Mouse (Mus musculus) forebrain, embryonic 13.5 days (tissue): ENCODE results near the gene Kctd18. TPM values are rescaled to one million over a fixed set of nuclear protein-coding genes. Genes with fewer than 3 reads are reported as not detected.
A peak's percentile ranks its signal among the peaks of the same experiment; 100 is the strongest.
"Not testable (repeated sequence)": the region's sequence is repeated elsewhere in the genome, so short reads cannot be mapped to it uniquely, and the experiment has no call there.

Source experiments
- ATAC-seq: fragments of 200-750 bp; cut with Nextera tagmentation; 2 replicates; pipeline ENCODE4 v1.8.0; 2017
- H3K27ac ChIP-seq: fragments of 300-500 bp; sonication (generic); 2 replicates; pipeline ENCODE4 v1.5.1; 2015; ENCODE audit warnings: inconsistent platforms, mild to moderate bottlenecking, moderate library complexity
- H3K27me3 ChIP-seq: fragments of 300-500 bp; sonication (generic); 2 replicates; pipeline ENCODE4 v1.6.1; 2015; ENCODE audit warnings: mild to moderate bottlenecking, inconsistent platforms
- H3K36me3 ChIP-seq: fragments of 300-500 bp; sonication (generic); 2 replicates; pipeline ENCODE4 v1.6.1; 2015; ENCODE audit warnings: mild to moderate bottlenecking, inconsistent platforms; ENCODE audit not compliant: poor library complexity, severe bottlenecking
- H3K4me1 ChIP-seq: fragments of 300-500 bp; sonication (generic); 2 replicates; pipeline ENCODE4 v1.6.1; 2015; ENCODE audit warnings: inconsistent platforms
- H3K4me2 ChIP-seq: fragments of 300-500 bp; sonication (generic); 2 replicates; pipeline ENCODE4 v1.6.1; 2015; ENCODE audit warnings: inconsistent platforms, mild to moderate bottlenecking, moderate library complexity
- H3K4me3 ChIP-seq: fragments of 300-500 bp; sonication (generic); 2 replicates; pipeline ENCODE4 v1.5.1; 2015; ENCODE audit warnings: mild to moderate bottlenecking, inconsistent platforms
- H3K9ac ChIP-seq: fragments of 300-500 bp; sonication (generic); 2 replicates; pipeline ENCODE4 v1.6.1; 2015; ENCODE audit warnings: mild to moderate bottlenecking, inconsistent platforms
- H3K9me3 ChIP-seq: fragments of 300-500 bp; sonication (generic); replicated peaks from 2 replicates; pipeline ENCODE4 v1.6.1; 2016; ENCODE audit warnings: inconsistent platforms
- WGBS: fragments of 180-500 bp; shearing (Covaris S2); methylation state at CpG from one replicate; pipeline ENCODE4 v1.1.7; 2015; 5-methylcytosine and 5-hydroxymethylcytosine counted together
- polyA plus RNA-seq: library from polyadenylated mRNA; unstranded; fragments of >200 nt; fragmentation: Nextera tagmentation; extraction: Ambion mirVana; gene quantifications from 2 replicates; pipeline ENCODE4 v1.2.1, GENCODE M21; 2015

The Kctd18 gene
- polyA plus RNA-seq, 1 experiment from 2014 or later: 23.7 TPM

DNA sequence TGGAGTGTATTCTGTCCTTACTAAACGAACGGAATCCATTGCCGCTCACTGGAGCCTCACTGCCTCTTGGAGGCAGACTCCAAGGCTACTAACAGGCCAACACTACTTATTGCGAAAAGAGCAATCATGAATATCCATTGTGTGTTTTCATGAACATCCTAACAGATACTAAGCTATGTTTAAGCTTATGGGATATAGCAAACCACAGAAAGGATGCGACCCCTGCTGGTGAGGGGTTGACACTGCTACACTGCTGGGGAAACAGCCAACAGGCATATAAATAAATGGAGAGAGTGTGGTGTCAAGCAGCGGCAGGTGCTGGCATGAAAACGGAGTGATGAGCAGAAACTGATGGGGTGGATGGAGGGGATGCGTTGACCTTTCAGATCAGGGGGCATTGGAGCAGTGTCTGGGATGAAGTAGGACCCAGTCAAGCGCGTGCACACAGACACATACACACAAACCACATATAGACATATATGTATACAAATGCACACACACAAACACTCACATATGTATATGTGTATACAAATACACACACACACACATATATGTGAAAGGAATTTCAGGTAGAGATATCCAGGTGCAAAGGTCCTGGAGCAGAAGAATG, 12.5 kb upstream of the Kctd18 start:
- H3K4me2 ChIP-seq: no peak overlapping the region
- H3K9me3 ChIP-seq: no peaks in the 10 kb centered on the region
- WGBS: 61% methylated on average over 10 of the region's 10 CpGs
- no peak overlapping the region for H3K9ac ChIP-seq
- H3K27me3 ChIP-seq: no peaks in the 10 kb centered on the region
- peak; percentile 80 for ATAC-seq
- no peak overlapping the region for H3K4me3 ChIP-seq
- no peaks in the 10 kb centered on the region for H3K36me3 ChIP-seq
- no peak overlapping the region for H3K27ac ChIP-seq
- peaks cover 12% of the 10 kb centered on the region for H3K4me1 ChIP-seq

DNA sequence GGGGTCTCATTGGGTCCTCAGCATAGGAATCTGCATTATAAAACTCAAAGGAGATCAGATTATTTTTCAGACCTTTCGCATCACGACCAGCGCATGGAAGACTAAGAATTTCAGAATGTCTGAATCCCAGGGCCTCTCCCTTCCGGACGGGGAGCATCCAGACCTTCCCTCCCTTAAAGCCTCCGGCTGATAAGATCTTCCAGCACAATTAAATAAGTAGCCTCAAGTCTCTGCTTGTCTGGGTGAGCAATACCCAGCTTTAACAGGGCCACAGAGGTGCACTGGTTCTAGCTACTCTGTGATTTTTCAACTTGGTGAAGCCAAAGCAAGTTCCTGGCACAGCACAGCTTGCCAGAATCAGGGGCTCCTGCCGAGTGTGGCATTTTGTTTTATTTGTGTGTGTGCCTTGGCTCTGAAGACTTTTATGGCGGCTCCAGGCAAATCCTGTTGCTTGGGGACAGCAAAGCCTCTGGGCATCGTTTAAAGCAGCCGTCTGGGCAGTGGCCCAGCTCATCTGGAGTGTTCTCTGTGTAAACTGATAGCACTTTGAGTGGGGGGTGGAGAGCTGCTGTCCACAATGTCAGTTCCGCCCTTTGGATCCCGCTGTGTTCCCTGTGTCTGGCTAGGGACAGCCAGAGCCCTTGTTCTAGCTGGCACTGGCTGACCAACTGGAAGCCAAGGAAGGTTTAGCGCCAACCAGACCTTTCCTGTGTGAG, 11.6 kb upstream of the Kctd18 start:
- H3K4me1 ChIP-seq: peaks cover 12% of the 10 kb centered on the region

DNA sequence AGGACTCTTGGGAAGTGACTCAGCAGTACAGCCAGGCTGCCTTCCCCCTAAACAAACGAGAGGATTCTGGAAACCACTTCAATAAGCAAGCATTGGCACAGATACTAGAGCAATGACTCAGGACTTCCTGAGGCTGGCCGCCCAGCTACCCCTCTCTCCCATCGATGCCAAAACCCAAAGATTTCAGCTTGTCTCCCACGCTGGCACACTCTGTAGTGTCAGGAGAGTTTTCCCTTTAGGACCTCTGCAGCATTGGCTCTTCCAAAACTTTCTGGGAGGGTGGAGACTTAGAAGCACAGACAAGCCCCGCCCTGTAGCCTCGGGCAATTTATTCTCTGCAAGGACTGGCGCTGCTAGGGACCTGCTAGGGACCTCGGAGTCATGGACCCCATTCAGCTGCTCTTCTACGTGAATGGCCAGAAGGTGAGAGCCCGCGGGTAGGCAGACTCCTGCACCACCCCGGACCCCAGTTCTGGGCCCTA, 10.9 kb upstream of the Kctd18 start, which contains the start of gene Aox1:
Aox1 (plus strand) TSS at position 296 of the 482 bp plus-strand sequence.
- Histone ChIP-seq H3K36me3 (peaks cover under 1% of the 10 kb centered on the region), H3K27me3 (no peaks in the 10 kb centered on the region), H3K9me3 (no peaks in the 10 kb centered on the region), H3K4me1 (peaks cover 12% of the 10 kb centered on the region), H3K4me3 (no peak within 1 kb of the TSS), H3K27ac (no peak within 1 kb of the TSS), H3K4me2 (peak within 1 kb of the TSS; percentile 24), H3K9ac (no peak within 1 kb of the TSS)
- ATAC-seq: 0 out of 2 replicates have a peak, but pooled peaks have one; percentile 56
- WGBS: 19% methylated on average over 12 of the region's 12 CpGs

More for the DNA sequence above, 11.6 kb upstream of the Kctd18 start:
- no peaks in the 10 kb centered on the region for H3K27me3 ChIP-seq
- no peak overlapping the region for H3K27ac ChIP-seq
- no peaks in the 10 kb centered on the region for H3K36me3 ChIP-seq
- H3K4me3 ChIP-seq: no peak overlapping the region
- ATAC-seq: peak; percentile 50; the same call in 1 of the 2 replicates
- no peak overlapping the region for H3K9ac ChIP-seq
- H3K9me3 ChIP-seq: no peaks in the 10 kb centered on the region
- 43% methylated on average over 13 of the region's 13 CpGs for WGBS
- H3K4me2 ChIP-seq: peak overlapping the region; percentile 24

DNA sequence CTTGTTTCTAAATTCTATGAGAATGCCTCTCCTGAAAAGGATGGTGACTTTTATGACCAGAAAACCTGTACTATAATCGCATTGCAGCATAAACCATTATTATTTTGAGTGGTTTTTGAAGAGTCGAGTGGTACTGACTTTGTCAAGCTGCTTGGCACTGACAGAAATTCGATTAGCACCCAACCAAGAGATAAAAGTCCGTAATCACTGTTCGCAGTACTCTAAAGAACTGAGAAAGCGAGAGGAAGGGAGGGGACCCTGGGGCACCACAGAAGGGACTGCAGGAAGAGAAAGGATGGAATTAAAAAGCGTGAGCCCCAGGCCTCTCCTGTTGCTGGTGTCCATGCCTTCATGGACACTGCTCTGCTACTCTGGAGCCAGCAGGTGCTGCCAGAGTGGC, 9.0 kb upstream of the Kctd18 start:
- ATAC-seq: no peak
- 85% methylated on average over 7 of the region's 7 CpGs for WGBS
- no peak overlapping the region for H3K27ac ChIP-seq
- H3K36me3 ChIP-seq: peaks cover 9% of the 10 kb centered on the region
- H3K4me1 ChIP-seq: peaks cover 12% of the 10 kb centered on the region
- H3K9me3 ChIP-seq: no peaks in the 10 kb centered on the region
- H3K4me2 ChIP-seq: no peak overlapping the region
- no peak overlapping the region for H3K4me3 ChIP-seq
- 0 out of 2 replicates have a peak overlapping the region, but pooled peaks have one; percentile 16 for H3K9ac ChIP-seq
- H3K27me3 ChIP-seq: no peaks in the 10 kb centered on the region

DNA sequence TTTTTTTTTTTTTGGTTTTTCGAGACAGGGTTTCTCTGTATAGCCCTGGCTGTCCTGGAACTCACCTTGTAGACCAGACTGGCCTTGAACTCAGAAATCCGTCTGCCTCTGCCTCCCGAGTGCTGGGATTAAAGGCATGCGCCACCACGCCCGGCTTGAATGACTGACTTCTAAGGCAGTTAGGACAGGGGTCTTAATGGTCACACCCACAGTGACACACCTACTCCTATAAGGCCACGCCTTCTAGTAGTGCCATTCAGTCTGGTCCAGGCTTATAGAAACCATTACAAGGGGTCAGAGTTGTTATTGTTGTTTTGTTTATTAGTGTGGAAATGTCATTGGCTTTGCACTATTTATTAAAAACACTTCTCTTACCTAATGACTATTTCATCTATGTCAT, 12.4 kb downstream of the Kctd18 start:
- H3K4me1 ChIP-seq, H3K27me3 ChIP-seq, H3K4me3 ChIP-seq, H3K4me2 ChIP-seq, H3K27ac ChIP-seq, H3K9me3 ChIP-seq, H3K9ac ChIP-seq, ATAC-seq: not testable (repeated sequence)
- WGBS: 93% methylated on average over 6 of the region's 7 CpGs
- H3K36me3 ChIP-seq: peaks cover 25% of the 10 kb centered on the region

DNA sequence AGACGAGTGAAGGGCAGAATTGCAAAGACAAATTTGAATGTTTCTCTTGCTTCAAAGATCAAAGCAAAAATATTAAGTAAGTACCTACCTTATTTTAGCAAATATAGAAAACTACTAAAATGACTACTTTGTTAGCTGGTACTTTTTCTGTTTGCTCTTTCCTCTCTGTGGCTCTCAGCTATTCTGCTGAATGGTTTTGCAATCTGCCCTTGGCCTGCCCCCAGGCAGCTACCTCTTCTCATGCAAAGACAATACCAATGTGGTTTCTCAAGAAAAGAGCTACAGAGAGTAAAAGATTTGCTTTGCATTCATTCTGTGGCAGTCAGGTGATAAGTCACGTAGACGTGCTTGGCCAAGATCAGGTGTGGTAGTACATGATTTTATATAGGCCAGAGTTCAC, 20.6 kb downstream of the Kctd18 start:
- Histone ChIP-seq H3K4me2 (peak overlapping the region; percentile 84; the same call in 1 of the 2 replicates), H3K9ac (no peak overlapping the region), H3K27me3 (no peaks in the 10 kb centered on the region), H3K36me3 (peaks cover 3% of the 10 kb centered on the region; the same call in 1 of the 2 replicates), H3K4me3 (no peak overlapping the region), H3K9me3 (no peaks in the 10 kb centered on the region), H3K27ac (no peak overlapping the region), H3K4me1 (peaks cover 23% of the 10 kb centered on the region)
- ATAC-seq: no peak
- WGBS: 71% methylated on average over 3 of the region's 3 CpGs

DNA sequence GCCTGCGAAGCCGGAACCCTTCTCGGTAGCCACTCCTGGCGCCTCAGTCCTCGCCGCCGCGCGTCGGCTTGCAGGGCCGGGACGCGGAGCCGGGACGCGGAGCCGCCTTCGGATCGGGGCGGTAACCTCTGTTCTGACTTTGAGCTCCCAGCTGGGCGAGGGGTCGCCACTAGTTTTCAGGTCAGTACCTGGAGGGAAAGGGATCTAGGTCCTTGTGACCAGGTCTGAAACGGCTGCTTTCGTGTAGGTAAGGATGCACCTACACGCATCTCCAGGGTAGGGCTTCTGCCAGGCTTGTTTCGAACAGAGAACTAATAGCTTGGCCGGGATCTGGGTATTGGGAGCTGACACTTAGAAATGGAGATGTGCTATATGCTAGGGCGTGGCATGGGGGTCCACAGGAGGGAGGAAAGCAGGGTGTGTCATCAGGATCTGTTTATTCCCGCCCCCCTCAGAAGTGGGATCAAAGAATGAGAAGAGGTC, 22.6 kb downstream of the Kctd18 start:
- no peaks in the 10 kb centered on the region for H3K36me3 ChIP-seq
- no peaks in the 10 kb centered on the region for H3K27me3 ChIP-seq
- H3K9ac ChIP-seq: peak overlapping the region; percentile 76
- peak overlapping the region; percentile 84 for H3K4me2 ChIP-seq
- under 1% methylated on average over 29 of the region's 29 CpGs for WGBS
- H3K4me3 ChIP-seq: peak overlapping the region; percentile 78
- H3K27ac ChIP-seq: peak overlapping the region; percentile 46
- peaks cover 23% of the 10 kb centered on the region for H3K4me1 ChIP-seq
- no peak; the same call in 1 of the 2 replicates for ATAC-seq
- no peaks in the 10 kb centered on the region for H3K9me3 ChIP-seq

DNA sequence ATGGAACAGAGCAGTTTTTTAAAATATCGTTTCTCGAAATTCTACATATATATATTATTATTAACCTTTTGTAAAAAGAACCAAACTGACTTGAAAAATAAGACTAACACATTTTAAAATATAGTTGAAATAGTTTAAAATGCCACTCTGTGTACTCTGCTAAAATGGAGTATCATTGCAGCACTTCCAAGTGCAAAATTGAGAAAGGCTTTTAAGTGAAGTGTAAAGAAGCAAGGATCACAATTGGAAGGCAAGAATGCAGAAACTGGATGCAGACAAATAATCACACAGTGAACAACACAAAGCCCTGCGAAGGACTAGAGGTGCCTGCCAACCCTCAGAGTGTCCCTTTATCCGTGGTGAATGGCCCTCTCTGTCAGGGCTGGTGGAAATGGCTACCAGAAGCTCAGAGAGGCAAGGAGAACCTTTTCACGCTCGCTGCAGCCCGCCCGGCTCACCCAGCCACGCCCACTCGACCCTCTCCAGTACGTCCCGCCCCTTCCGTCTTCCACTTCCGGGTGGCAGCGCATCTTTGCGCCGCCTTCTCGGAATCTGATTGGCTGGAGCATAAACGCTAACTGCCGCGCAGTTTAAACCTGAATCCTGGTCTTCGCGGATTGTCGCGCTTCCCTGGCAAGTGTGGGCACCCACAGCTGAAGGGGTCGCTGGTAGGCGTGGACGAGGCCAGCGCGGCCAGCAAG, 23.2 kb downstream of the Kctd18 start, which contains the start of gene Sgo2a:
Sgo2a (plus strand) TSS at position 540 of the 701 bp plus-strand sequence.
- Histone ChIP-seq H3K4me2 (peak within 1 kb of the TSS; percentile 84), H3K27me3 (no peaks in the 10 kb centered on the region), H3K4me1 (peaks cover 23% of the 10 kb centered on the region), H3K27ac (peak within 1 kb of the TSS; percentile 88), H3K4me3 (peak within 1 kb of the TSS; percentile 78), H3K36me3 (no peaks in the 10 kb centered on the region), H3K9ac (peak within 1 kb of the TSS; percentile 76), H3K9me3 (no peaks in the 10 kb centered on the region)
- 7% methylated on average over 30 of the region's 30 CpGs for WGBS
- peak; percentile 100 for ATAC-seq

DNA sequence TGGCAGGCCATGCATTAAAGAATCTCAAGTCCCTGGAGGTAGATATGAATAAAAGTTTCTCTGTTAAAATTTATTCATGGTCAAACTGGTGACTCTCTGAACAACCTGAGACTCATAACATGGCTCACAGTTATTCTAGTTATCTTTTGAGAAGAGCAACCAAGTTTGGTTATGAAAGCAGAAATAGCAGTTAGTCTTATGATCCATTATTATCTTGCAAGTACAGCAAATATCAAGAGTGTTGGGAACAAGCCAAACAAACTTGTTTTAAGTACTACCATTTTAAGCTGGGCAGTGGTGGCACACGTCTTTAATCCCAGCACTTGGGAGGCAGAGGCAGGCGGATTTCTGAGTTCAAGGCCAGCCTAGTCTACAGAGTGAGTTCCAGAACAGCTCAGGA, 27.5 kb downstream of the Kctd18 start:
- Histone ChIP-seq H3K4me3 (no peak overlapping the region), H3K36me3 (no peaks in the 10 kb centered on the region), H3K9ac (no peak overlapping the region), H3K4me2 (no peak overlapping the region), H3K27me3 (no peaks in the 10 kb centered on the region), H3K4me1 (peaks cover 8% of the 10 kb centered on the region), H3K27ac (no peak overlapping the region), H3K9me3 (no peaks in the 10 kb centered on the region)
- ATAC-seq: no peak
- 80% methylated on average over 2 of the region's 2 CpGs for WGBS

DNA sequence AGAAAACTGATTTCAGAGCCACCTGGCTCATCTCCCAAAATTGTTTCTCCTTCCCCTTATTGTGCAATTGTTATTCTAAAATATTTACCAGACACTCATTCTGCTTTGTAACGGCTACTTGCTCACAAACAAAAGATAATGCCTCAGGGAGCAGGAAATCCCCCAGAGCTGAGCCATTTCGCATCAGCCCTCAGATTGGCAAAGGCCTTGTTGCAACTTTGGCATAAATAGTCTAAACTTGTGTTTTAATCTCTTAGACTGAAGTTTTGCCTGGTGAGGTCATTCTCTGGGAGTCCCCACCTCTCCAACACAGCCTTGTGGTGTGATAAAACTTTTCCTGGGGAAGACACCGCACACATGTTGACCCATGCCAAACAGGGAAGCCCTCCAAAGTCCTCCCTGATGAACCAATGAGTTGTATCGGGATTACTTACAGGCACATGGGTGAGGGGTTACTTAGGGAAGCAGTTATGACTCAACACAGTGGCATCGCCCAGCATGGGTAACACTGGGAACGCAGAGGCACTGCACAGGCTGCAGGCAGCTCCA, 29.6 kb downstream of the Kctd18 start:
- 53% methylated on average over 6 of the region's 6 CpGs for WGBS
- no peaks in the 10 kb centered on the region for H3K36me3 ChIP-seq
- peaks cover 6% of the 10 kb centered on the region; the same call in 1 of the 2 replicates for H3K4me1 ChIP-seq
- no peak overlapping the region for H3K4me2 ChIP-seq
- no peak overlapping the region for H3K4me3 ChIP-seq
- no peaks in the 10 kb centered on the region for H3K27me3 ChIP-seq
- ATAC-seq: no peak
- H3K9me3 ChIP-seq: no peaks in the 10 kb centered on the region
- no peak overlapping the region for H3K27ac ChIP-seq
- no peak overlapping the region for H3K9ac ChIP-seq

DNA sequence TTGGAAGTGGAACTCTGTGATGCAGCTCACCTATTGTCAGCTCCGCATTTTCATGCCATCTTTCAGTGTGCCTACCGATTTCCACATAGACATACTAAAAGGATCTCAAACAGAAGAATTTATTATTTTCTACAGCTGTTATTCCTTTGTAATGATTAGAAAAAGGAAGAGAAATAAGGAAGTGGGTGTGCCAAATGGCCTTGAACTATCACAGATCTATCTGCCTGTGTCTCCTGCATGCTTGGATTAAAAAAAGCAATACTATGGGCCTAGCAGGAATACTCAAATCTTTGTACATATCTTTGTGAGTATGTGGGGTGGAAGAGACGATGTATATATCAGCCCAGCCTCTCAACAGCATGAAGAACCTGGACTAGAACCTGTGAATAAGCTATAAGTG, 41.9 kb downstream of the Kctd18 start:
- no peaks in the 10 kb centered on the region for H3K4me1 ChIP-seq
- H3K27ac ChIP-seq: no peak overlapping the region
- no peak overlapping the region for H3K4me3 ChIP-seq
- H3K9ac ChIP-seq: no peak overlapping the region
- no peak overlapping the region for H3K4me2 ChIP-seq
- H3K36me3 ChIP-seq: no peaks in the 10 kb centered on the region
- 90% methylated on average over 3 of the region's 3 CpGs for WGBS
- H3K27me3 ChIP-seq: no peaks in the 10 kb centered on the region
- no peaks in the 10 kb centered on the region for H3K9me3 ChIP-seq
- ATAC-seq: no peak
